Comparison of ENCODE assay signal across 10 mouse cellular contexts in genomic region chr5:25613844-25614658, GRCm38 (mm10).
A peak's percentile ranks its signal among the peaks of the same experiment; 100 is the strongest.
DNase-seq lines count a peak whose midpoint lies in the region; ATAC-seq lines count a peak whose summit lies in the region.
"Had no signal": no experiment of that assay in that cellular context is flagged by ENCODE, and none has a peak within 500 bp of the region (broad histone marks: within the 10 kb centered on the region; RNA-seq: fewer than 3 reads in every experiment).

No protein-coding gene starts in this region.

- H3K9me3 ChIP-seq in intestine, embryonic 16.5 days (ENCODE audit: control insufficient read depth, low read length) = no peaks in the 10 kb centered on the region
- no peaks in the 10 kb centered on the region for H3K9me3 ChIP-seq in midbrain, embryonic 15.5 days
- H3K9me3 ChIP-seq: limb, embryonic 15.5 days had no signal

- WGBS in intestine, embryonic 16.5 days = 61% methylated on average over 8 of the region's 8 CpGs
- WGBS in midbrain, embryonic 15.5 days = 75% methylated on average over 8 of the region's 8 CpGs

- H3K27ac ChIP-seq in intestine, embryonic 16.5 days (ENCODE audit: low read length) = peak overlapping the region; percentile 29; the same call in 1 of the 2 replicates
- peak overlapping the region; percentile 37; the same call in 1 of the 2 replicates for H3K27ac ChIP-seq in midbrain, embryonic 15.5 days
- H3K27ac ChIP-seq: limb, embryonic 15.5 days had no signal

- H3K4me1 ChIP-seq in intestine, embryonic 16.5 days (ENCODE audit: control insufficient read depth, insufficient read depth, low read length) = 0 out of 2 replicates have a peak, but pooled peaks cover 4% of the 10 kb centered on the region
- H3K4me1 ChIP-seq in midbrain, embryonic 15.5 days = peaks cover 4% of the 10 kb centered on the region; the same call in 1 of the 2 replicates

- H3K9ac ChIP-seq in intestine, embryonic 16.5 days (ENCODE audit: low read depth, low read length) = no peak overlapping the region
- H3K9ac ChIP-seq in midbrain, embryonic 15.5 days = no peak overlapping the region
- H3K9ac ChIP-seq: limb, embryonic 15.5 days had no signal

- no peak overlapping the region for H3K4me2 ChIP-seq in intestine, embryonic 16.5 days (ENCODE audit: low read depth, low read length)
- no peak overlapping the region for H3K4me2 ChIP-seq in midbrain, embryonic 15.5 days
- H3K4me2 ChIP-seq: limb, embryonic 15.5 days had no signal

- no peaks in the 10 kb centered on the region for H3K27me3 ChIP-seq in intestine, embryonic 16.5 days (replicated peaks; ENCODE audit: control insufficient read depth, insufficient read depth, low read length)
- no peaks in the 10 kb centered on the region for H3K27me3 ChIP-seq in midbrain, embryonic 15.5 days (replicated peaks)
- H3K27me3 ChIP-seq: CH12.LX; limb, embryonic 15.5 days had no signal

- no peak overlapping the region for H3K4me3 ChIP-seq in intestine, embryonic 16.5 days (ENCODE audit: low read length)
- no peak overlapping the region for H3K4me3 ChIP-seq in midbrain, embryonic 15.5 days
- H3K4me3 ChIP-seq: limb, embryonic 15.5 days had no signal

- H3K36me3 ChIP-seq in intestine, embryonic 16.5 days (ENCODE audit: control insufficient read depth, insufficient read depth, low read length) = no peaks in the 10 kb centered on the region
- H3K36me3 ChIP-seq in midbrain, embryonic 15.5 days (replicated peaks) = no peaks in the 10 kb centered on the region
- H3K36me3 ChIP-seq: limb, embryonic 15.5 days had no signal

- ATAC-seq in intestine, embryonic 16.5 days = peak; percentile 75
- ATAC-seq in midbrain, embryonic 15.5 days (replicated peaks) = peak; percentile 78

- peak; percentile 66 to 74 for DNase-seq in cerebellum, postnatal 10 days
- DNase-seq in cerebellum, adult 9-10 months = no peak
- DNase-seq in ovary, postnatal 36 days (ENCODE audit: low spot score) = peak; percentile 8
- no peak for DNase-seq in ovary, adult 18-20 months (ENCODE audit: low spot score)
- DNase-seq in gastrocnemius, postnatal 4 days (ENCODE audit: low spot score in 2 of 2) = no peak
- DNase-seq in spleen, postnatal 4 days (ENCODE audit: low spot score in 2 of 2) = no peak

Comparison
In these comparisons a context has a peak if more than half of its experiments do, and no peak if none do; other contexts are left out.
1. DNase-seq: peak in cerebellum, postnatal 10 days (2 of 2) and ovary, postnatal 36 days (single experiment); none in cerebellum, adult 9-10 months (single experiment), ovary, adult 18-20 months (single experiment), gastrocnemius, postnatal 4 days (0 of 2) and spleen, postnatal 4 days (0 of 2).